Mouse (Mus musculus) embryonic facial prominence, embryonic 15.5 days (tissue): ENCODE results near the gene Olfml3. TPM values are rescaled to one million over a fixed set of nuclear protein-coding genes. Genes with fewer than 3 reads are reported as not detected.

Experiments used
- ATAC-seq: fragments of 200-750 bp; cut with Nextera tagmentation; 2 replicates; pipeline ENCODE4 v1.8.0; 2017; ENCODE audit warnings: low read depth, moderate TSS enrichment; ENCODE audit not compliant: insufficient number of reproducible peaks, low FRiP score, low TSS enrichment
- H3K27ac ChIP-seq: fragments of 300-500 bp; sonication (generic); replicated peaks from 2 replicates; pipeline ENCODE4 v1.5.1; 2015; ENCODE audit warnings: mild to moderate bottlenecking, inconsistent platforms
- H3K27me3 ChIP-seq: fragments of 300-500 bp; sonication (generic); 2 replicates; pipeline ENCODE4 v1.6.1; 2015; ENCODE audit warnings: inconsistent platforms
- H3K36me3 ChIP-seq: fragments of 300-500 bp; sonication (generic); 2 replicates; pipeline ENCODE4 v1.6.1; 2015; ENCODE audit warnings: mild to moderate bottlenecking, inconsistent platforms
- H3K4me1 ChIP-seq: fragments of 300-500 bp; sonication (generic); 2 replicates; pipeline ENCODE4 v1.6.1; 2015; ENCODE audit warnings: inconsistent platforms
- H3K4me2 ChIP-seq: fragments of 300-500 bp; sonication (generic); replicated peaks from 2 replicates; pipeline ENCODE4 v1.6.1; 2015; ENCODE audit warnings: mild to moderate bottlenecking, inconsistent platforms
- H3K4me3 ChIP-seq: fragments of 300-500 bp; sonication (generic); replicated peaks from 2 replicates; pipeline ENCODE4 v1.5.1; 2015; ENCODE audit warnings: mild to moderate bottlenecking, inconsistent platforms
- H3K9ac ChIP-seq: fragments of 300-500 bp; sonication (generic); 2 replicates; pipeline ENCODE4 v1.6.1; 2015; ENCODE audit warnings: inconsistent platforms
- H3K9me3 ChIP-seq: fragments of 300-500 bp; sonication (generic); replicated peaks from 2 replicates; pipeline ENCODE4 v1.6.1; 2016; ENCODE audit warnings: inconsistent platforms
- WGBS: fragments of 180-500 bp; shearing (Covaris S2); methylation state at CpG from one replicate; pipeline ENCODE4 v1.1.7; 2015; 5-methylcytosine and 5-hydroxymethylcytosine counted together
- polyA plus RNA-seq: library from polyadenylated mRNA; unstranded; fragments of >200 nt; fragmentation: Nextera tagmentation; extraction: Ambion mirVana; gene quantifications from 2 replicates; pipeline ENCODE4 v1.2.1, GENCODE M21; 2015

The Olfml3 gene
- polyA plus RNA-seq, 1 experiment from 2014 or later = 70.8 TPM

GRCm38 (mm10) chr3:103771531-103772130 lies 33.8 kb upstream of the Olfml3 start:
- no peak overlapping the region for H3K4me2 ChIP-seq
- no peak for ATAC-seq

GRCm38 (mm10) chr3:103766789-103767188 lies 29.0 kb upstream of the Olfml3 start:
- Histone ChIP-seq H3K4me1 (peaks cover 8% of the 10 kb centered on the region), H3K27me3 (no peaks in the 10 kb centered on the region), H3K36me3 (peaks cover 40% of the 10 kb centered on the region), H3K27ac (no peak overlapping the region), H3K9ac (no peak overlapping the region), H3K4me3 (no peak overlapping the region), H3K9me3 (no peaks in the 10 kb centered on the region), H3K4me2 (no peak overlapping the region)
- ATAC-seq = no peak
- whole genome bisulfite sequencing = 60% methylated on average over 3 of the region's 3 CpGs

More at GRCm38 (mm10) chr3:103771531-103772130, 33.8 kb upstream of the Olfml3 start:
- Histone ChIP-seq H3K9me3 (no peaks in the 10 kb centered on the region), H3K27ac (peak overlapping the region; percentile 66; the same call in 1 of the 2 replicates), H3K36me3 (peaks cover 14% of the 10 kb centered on the region), H3K27me3 (no peaks in the 10 kb centered on the region), H3K4me1 (peaks cover 10% of the 10 kb centered on the region), H3K4me3 (no peak overlapping the region), H3K9ac (no peak overlapping the region)
- 50% methylated on average over 9 of the region's 9 CpGs for WGBS

- Histone ChIP-seq H3K4me3 (no peak overlapping the region), H3K27ac (no peak overlapping the region), H3K4me2 (no peak overlapping the region), H3K9ac (no peak overlapping the region), H3K9me3 (no peaks in the 10 kb centered on the region), H3K36me3 (peaks cover 65% of the 10 kb centered on the region), H3K4me1 (no peaks in the 10 kb centered on the region), H3K27me3 (no peaks in the 10 kb centered on the region)
- ATAC-seq = no peak
- 89% methylated on average over 5 of the region's 5 CpGs for WGBS
Measured at GRCm38 (mm10) chr3:103759261-103759970, 21.6 kb upstream of the Olfml3 start.

- no peaks in the 10 kb centered on the region for H3K9me3 ChIP-seq
- H3K27me3 ChIP-seq = no peaks in the 10 kb centered on the region
- H3K4me3 ChIP-seq = no peak overlapping the region
- no peak overlapping the region for H3K4me2 ChIP-seq
- H3K9ac ChIP-seq = no peak overlapping the region
- no peak overlapping the region for H3K27ac ChIP-seq
- no peaks in the 10 kb centered on the region for H3K4me1 ChIP-seq
- no peak for ATAC-seq
- WGBS = 89% methylated on average over 7 of the region's 7 CpGs
- H3K36me3 ChIP-seq = peaks cover 68% of the 10 kb centered on the region
Measured at GRCm38 (mm10) chr3:103758456-103758855, 20.7 kb upstream of the Olfml3 start.

GRCm38 (mm10) chr3:103756920-103757319 lies 19.1 kb upstream of the Olfml3 start:
- Histone ChIP-seq H3K9me3 (no peaks in the 10 kb centered on the region), H3K27me3 (no peaks in the 10 kb centered on the region), H3K27ac (no peak overlapping the region), H3K4me1 (no peaks in the 10 kb centered on the region), H3K4me2 (no peak overlapping the region), H3K36me3 (peaks cover 63% of the 10 kb centered on the region), H3K4me3 (no peak overlapping the region), H3K9ac (no peak overlapping the region)
- 88% methylated on average over 2 of the region's 2 CpGs for WGBS
- no peak for ATAC-seq

GRCm38 (mm10) chr3:103755351-103755750 lies 17.6 kb upstream of the Olfml3 start:
- 78% methylated on average over 3 of the region's 3 CpGs for WGBS
- H3K36me3 ChIP-seq = peaks cover 62% of the 10 kb centered on the region
- H3K4me1 ChIP-seq = no peaks in the 10 kb centered on the region

GRCm38 (mm10) chr3:103751558-103751957 lies 13.8 kb upstream of the Olfml3 start:
- Histone ChIP-seq H3K36me3 (peaks cover 68% of the 10 kb centered on the region), H3K4me2 (no peak overlapping the region), H3K4me1 (no peaks in the 10 kb centered on the region), H3K9me3 (no peaks in the 10 kb centered on the region), H3K27me3 (no peaks in the 10 kb centered on the region), H3K4me3 (no peak overlapping the region), H3K9ac (no peak overlapping the region), H3K27ac (no peak overlapping the region)
- ATAC-seq = no peak
- WGBS = 83% methylated on average over 2 of the region's 2 CpGs

More at GRCm38 (mm10) chr3:103755351-103755750, 17.6 kb upstream of the Olfml3 start:
- no peak overlapping the region for H3K27ac ChIP-seq
- no peak overlapping the region for H3K4me2 ChIP-seq
- no peak for ATAC-seq
- H3K9ac ChIP-seq = no peak overlapping the region
- no peaks in the 10 kb centered on the region for H3K9me3 ChIP-seq
- H3K27me3 ChIP-seq = no peaks in the 10 kb centered on the region
- H3K4me3 ChIP-seq = no peak overlapping the region

- peaks cover 80% of the 10 kb centered on the region for H3K36me3 ChIP-seq
- no peak overlapping the region for H3K9ac ChIP-seq
- no peaks in the 10 kb centered on the region for H3K4me1 ChIP-seq
- 81% methylated on average over 5 of the region's 5 CpGs for WGBS
- H3K4me2 ChIP-seq = no peak overlapping the region
- no peaks in the 10 kb centered on the region for H3K9me3 ChIP-seq
- H3K27ac ChIP-seq = no peak overlapping the region
- no peak overlapping the region for H3K4me3 ChIP-seq
- H3K27me3 ChIP-seq = no peaks in the 10 kb centered on the region
- no peak for ATAC-seq
Measured at GRCm38 (mm10) chr3:103746711-103747110, 8.9 kb upstream of the Olfml3 start.

- 86% methylated on average over 14 of the region's 14 CpGs for WGBS
- H3K9me3 ChIP-seq = no peaks in the 10 kb centered on the region
Measured at GRCm38 (mm10) chr3:103745001-103745770, 7.4 kb upstream of the Olfml3 start.

GRCm38 (mm10) chr3:103743208-103743607 lies 5.4 kb upstream of the Olfml3 start:
- no peak overlapping the region for H3K4me3 ChIP-seq
- no peaks in the 10 kb centered on the region for H3K27me3 ChIP-seq
- H3K4me2 ChIP-seq = no peak overlapping the region
- no peak overlapping the region for H3K9ac ChIP-seq
- no peak for ATAC-seq
- WGBS = 78% methylated on average over 6 of the region's 6 CpGs
- peaks cover 57% of the 10 kb centered on the region for H3K36me3 ChIP-seq
- peaks cover 9% of the 10 kb centered on the region for H3K4me1 ChIP-seq
- no peak overlapping the region for H3K27ac ChIP-seq
- H3K9me3 ChIP-seq = no peaks in the 10 kb centered on the region

More at GRCm38 (mm10) chr3:103745001-103745770, 7.4 kb upstream of the Olfml3 start:
- no peak overlapping the region for H3K27ac ChIP-seq
- no peaks in the 10 kb centered on the region for H3K4me1 ChIP-seq
- H3K36me3 ChIP-seq = peaks cover 75% of the 10 kb centered on the region
- no peak overlapping the region for H3K4me3 ChIP-seq
- H3K27me3 ChIP-seq = no peaks in the 10 kb centered on the region
- H3K9ac ChIP-seq = no peak overlapping the region
- no peak overlapping the region for H3K4me2 ChIP-seq
- ATAC-seq = no peak

GRCm38 (mm10) chr3:103740342-103740741 lies 2.5 kb upstream of the Olfml3 start:
- Histone ChIP-seq H3K36me3 (peaks cover 30% of the 10 kb centered on the region), H3K27ac (no peak overlapping the region), H3K4me2 (no peak overlapping the region), H3K9me3 (no peaks in the 10 kb centered on the region), H3K27me3 (no peaks in the 10 kb centered on the region), H3K9ac (no peak overlapping the region), H3K4me1 (peaks cover 36% of the 10 kb centered on the region), H3K4me3 (no peak overlapping the region)
- ATAC-seq = no peak
- 38% methylated on average over 5 of the region's 5 CpGs for WGBS
